Mouse (Mus musculus) right cerebral cortex, postnatal 4 days (tissue): ENCODE measurements around the gene Prex1.

Experiments used
- DNase-seq: peaks from one replicate; pipeline ENCODE4 v3.0.0-alpha.2; 2022

Prex1 gene

DNA sequence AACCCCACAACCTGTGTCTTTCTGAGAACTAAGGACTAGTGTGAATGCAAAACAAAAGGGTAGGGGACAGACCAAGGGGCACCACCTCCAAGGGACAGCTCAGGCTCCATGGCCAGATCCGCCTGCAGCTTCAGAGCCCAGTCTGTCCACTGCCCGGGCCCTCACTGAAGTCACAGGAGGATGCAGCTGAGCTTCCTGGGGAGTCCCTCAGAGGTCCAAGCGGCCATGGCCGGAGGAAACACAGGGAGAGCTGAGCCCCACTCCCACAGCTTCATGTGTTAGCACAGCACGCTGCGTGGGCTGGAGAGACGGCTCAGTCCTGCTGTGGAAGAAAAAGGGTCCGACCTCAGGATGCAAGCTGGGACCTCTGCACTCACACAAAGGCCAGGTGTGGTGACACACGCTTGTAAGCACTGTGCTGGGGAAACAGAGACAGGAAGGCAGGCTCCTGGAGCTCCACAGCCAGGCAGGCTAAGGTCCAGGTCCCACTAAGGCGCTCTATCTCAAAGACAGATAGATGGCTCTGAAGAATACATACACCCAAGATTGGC is 81.9 kb downstream of the Prex1 start:
- no peak for DNase-seq

DNA sequence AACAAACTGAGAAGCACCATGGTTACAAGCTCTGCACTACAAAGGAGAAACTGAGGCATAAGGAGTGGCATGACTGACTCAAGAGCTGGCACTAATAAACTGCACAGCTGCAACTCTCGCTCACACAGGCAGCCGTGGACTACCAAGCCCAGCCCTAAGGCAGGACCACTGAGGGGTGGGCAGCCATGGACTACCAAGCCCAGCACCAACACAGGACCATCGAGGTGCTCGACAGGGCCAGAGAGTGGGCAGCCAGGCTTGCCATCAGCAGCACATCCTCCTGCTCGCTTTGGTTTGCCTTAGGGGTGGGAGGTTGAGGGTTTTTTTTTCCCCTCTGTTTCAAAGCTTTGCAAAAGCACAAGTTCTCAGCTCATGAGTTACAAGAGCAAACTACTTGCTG is 82.4 kb downstream of the Prex1 start:
- no peak for DNase-seq

DNA sequence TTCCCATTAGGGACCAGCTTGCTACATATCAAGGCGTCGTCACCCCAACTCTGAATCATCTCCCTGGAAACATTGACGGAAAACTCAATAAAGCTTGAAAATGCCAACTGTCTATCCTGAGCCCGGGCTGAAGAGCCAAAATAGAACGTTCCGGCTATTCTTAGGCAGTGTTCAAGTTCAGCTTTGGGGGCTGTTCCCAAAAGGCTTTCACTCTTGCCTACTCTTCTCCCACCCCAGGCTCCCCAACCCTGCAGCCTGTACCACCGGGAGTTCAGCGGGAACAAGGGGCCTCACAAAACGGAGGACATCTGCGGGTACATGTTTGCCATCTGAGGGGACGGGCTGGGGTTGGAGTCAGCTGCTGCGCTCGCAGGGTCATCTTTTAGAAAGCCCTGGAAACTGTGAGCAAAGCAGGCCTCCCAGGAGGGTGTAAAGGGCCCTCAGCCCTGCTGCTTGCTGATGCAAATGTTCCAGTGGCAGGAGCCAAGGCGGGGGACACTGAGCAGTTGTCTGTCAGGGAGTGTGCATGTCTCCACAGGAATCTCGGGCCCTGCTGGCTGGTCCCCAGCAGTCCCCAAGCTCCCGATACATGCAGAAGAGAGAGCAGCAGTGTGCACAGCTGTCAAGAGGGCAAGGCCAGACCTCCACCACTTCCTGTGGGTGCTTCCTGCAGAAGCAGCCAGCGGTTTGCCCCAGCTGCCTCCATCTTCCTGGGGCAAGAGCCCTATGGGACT is 83.5 kb downstream of the Prex1 start:
- no peak for DNase-seq

DNA sequence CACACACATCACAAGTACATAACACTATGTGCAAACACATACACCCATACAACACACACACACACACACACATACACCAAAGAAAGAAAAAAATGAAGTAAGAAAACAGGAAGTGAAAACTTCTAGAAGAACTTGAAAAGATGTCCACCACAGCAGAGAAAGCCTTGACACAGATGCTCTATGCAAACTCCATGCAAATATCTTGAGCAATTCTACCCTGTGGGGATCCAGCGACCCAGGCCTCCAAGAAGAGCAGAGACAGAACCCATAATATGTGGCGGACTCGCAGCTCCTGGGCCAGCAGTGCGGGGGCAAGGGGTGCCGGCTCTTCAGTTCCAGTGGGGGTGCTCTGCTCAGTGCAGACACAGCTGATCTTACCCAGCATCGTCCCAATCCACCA is 86.1 kb downstream of the Prex1 start:
- no peak for DNase-seq

DNA sequence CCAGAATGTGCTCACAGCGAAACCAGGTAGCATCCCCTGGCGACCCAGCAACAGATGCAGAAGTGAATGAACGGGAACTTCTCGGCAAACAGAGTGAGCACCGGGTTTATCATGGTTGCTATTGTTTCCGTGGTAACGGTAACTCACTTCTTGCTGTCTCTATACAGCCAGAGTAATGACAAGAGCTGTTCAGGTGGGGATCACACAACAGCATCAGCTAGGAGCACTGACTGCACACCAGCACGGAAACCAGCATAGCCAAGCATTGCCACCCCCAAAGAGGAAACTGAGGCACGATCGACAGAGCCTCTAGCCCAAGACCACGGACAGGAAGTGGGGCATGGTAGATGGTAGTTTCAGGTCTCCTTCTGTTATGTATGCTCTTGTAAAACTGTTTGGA is 88.4 kb downstream of the Prex1 start:
- no peak for DNase-seq

DNA sequence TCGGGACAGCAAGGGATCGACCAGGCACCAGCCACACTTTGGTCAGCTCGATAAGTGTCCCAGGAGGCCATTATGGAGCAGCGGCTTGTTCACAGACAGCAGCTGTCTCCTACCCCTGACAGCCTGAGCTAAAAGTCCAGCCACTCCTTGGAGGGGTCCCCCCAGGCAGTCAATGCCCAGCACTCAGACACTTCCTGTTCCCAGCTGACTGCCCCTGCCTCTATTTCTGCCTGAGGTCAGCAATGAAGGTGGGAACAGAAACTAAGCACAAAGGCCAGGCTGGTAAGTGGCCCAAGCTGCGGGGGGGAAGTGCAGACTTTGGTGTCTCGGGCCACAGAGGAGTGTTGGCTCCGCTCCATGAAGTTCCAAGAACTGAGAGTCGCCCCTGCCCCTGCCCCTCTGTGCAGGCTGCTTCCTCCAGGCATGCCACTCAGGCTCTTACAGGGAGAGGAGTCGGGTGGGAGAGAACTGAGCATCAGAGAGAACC is 90.5 kb downstream of the Prex1 start:
- DNase-seq, result no peak

DNA sequence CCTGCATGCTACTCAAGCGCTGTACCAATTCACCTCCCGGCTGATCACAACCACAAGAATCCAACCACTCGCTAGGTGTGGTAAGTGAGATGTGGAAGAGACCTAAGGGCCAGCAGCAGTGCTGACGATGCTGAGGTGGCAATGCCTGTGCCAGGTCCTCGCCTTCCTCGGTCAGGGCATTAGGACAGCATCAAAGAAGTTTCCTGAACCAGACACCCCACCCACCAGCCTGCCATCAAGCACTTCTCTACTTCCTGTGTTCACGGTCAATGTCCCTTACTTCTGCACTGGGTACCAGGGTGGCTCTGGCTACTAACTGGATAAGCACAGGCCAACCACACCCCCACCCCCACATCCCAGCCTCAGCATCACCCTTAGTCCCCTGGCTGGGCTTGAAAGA is 91.0 kb downstream of the Prex1 start:
- no peak for DNase-seq

DNA sequence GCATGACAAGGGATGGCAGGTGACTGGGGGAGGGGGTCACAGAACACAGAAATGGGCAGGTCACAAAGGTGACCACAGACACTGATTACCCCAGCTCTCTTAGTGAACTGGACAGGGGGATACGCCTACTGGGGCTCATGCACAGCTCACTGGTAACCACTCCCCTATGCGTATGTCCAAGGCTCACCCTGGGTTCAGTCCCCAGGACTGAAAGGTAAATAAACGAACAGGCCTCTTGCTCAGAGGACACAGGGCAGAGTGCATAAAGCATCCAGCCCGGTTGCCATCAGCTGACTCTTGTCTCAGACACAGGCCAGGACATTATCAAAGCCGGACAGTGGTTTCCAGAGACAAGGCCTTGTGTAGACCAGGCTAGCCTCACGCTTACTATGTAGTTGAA is 91.6 kb downstream of the Prex1 start:
- DNase-seq, result no peak

DNA sequence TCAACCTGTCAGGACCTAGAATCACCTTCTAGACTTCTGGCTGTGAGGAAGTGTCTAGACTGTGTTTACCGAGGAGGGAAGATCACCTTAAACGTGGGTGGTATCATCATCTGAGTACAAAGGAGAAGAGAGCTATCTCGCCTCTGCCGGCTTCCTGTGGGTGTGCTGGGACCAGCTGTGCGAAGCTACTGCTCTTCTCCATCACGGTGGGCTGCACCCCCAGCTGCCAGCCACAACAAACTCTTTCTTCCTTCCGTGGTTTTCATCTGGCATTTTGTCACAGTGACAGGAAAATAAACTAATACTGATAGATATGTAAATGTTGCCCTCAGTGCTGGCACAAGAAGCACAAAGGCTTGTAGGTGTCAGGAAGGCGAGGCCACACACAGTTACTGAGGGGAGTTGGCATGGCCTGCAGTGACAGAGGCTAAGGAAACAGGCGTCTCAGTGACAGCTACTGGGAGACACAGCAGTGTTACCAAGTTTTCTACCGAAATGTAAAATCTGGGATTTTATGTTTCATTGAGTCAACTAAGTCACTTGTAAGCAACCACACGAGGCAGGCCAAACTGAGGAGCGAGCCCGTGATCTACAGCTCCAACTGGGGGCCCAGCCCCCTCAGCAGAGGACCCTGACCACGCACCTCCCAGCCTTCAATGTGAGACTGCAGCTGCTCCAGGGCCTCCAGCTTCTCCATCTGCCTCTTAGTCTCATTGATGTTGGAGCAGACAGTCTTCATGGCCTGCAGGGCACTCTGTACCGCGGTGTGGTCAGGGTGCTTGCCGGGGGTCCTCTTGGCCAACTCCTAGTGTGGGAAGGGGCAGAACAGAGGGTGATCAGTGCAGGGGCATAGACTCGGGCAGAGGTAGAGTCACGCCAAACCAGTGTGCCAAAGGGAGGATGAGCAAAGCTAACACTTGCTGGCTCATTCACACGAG is 92.8 kb downstream of the Prex1 start:
- DNase-seq, result no peak

DNA sequence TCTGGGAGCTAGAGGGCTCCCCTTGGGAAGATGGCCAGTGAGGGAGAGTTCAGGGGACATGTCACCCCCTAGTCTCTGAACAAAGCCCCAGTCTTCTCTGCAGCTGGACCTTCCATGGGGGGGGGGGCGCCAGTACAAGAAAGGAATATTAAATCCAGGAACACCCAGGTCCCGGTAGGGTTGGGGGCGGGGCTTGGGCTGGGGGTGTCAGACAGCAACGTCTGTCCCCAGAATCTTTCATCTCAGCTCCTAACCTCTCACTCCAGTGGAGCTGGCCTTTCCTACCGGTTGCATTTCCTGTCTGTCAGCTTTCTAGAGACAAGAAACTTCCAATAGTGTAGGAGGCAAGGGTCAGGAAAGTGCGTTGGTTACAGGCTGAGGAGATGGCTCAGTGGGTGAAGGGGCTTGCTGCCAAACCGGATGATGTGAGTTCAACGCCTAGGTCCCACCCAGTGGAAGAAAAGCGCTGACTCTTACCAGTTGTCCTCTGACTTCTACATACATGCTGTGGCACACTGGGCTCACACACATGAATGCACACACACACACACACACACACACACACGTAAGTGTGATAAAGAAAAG is 93.6 kb downstream of the Prex1 start:
- DNase-seq, result no peak

DNA sequence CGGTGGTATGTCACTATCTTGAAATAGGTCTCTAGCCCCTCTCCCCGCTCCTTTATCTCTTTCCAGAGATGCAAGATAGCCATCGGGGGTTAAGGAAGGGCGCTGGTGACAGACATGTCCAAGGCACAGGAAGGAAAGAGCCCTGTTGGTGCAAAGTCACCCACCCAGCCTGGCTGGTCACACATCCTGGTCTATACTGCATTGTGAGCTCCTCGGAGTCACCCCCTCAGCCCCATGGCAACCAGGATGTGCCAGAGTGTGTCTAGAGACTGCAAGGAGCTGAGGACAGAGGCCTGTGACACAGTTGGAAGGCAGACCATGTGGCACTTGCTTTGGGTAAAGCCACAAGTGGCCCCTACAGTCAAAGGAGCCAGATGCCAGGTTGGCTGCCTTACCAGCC is 94.4 kb downstream of the Prex1 start:
- DNase-seq, result no peak

DNA sequence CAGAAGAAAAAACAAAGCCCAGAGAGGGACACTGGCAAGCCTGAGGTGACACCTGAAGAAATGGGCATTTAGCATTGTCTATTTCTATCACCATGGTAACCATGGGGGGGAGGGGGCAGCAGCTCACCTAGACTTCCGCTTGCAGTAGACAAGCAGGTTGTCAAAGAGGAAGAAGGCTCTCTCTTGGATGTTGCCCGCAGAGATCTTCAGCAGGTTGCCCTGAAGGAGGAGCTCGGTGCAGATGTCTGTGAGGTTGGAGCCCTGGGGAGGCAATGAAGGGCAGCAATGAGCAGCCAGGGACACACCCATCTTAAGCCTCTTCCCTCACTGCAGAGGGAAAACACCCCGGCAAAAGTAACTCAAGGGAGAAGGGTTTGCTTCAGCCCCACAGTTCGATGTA is 95.9 kb downstream of the Prex1 start:
- no peak for DNase-seq

DNA sequence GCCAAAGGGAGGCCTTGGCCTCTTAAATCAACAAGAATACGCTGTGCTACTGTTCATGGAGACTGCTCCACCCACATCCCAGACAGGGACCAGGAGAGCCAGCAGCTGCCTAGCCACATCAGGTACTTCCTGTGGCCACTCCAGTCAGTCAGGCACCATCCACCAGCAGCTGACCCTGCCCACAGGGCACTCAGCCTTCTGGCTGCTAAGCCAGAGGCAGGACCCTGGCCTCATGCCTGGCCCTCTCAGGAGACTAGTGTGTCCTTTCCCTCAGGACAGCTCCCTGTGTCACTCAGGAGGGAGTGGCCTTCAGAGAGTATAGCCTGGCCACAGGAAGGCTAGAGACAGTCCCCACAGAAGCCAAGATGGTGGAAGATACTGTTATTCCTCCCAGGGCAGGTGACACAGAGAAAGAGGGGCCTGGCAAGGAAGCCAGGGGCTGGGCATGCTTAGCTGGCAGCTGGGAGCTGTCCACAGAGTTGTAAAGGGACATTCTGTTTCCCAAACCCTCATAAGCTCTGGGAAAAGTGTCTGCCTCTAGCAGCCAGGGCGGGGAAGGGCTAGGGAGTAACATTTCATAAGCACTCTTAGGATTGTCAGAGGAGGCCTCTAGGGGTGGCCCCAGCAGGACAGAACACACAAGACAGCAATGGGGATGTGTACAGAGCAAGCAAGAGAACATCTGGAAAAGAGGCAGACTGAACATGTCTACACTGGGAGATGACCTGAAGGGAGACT is 98.1 kb downstream of the Prex1 start:
- DNase-seq, result no peak

DNA sequence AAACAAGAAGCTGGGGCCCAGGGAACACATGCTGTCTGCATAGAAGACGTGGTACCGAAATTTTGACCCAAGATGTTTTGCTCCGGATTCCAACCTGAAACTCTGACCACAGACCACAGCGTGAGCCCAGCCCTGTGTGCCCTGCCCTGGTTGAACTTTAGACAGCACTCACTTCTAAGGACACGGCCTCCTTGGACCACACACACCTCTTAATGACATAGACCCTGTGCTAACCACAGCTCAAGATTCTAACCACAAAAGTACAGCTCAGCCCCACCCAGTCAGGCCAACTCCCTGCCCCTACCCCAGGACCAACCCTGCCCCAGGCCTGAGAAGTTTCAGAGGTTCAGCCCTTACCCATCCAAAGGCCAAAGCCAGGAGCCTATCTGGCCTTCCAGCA is 103.4 kb downstream of the Prex1 start:
- no peak for DNase-seq

DNA sequence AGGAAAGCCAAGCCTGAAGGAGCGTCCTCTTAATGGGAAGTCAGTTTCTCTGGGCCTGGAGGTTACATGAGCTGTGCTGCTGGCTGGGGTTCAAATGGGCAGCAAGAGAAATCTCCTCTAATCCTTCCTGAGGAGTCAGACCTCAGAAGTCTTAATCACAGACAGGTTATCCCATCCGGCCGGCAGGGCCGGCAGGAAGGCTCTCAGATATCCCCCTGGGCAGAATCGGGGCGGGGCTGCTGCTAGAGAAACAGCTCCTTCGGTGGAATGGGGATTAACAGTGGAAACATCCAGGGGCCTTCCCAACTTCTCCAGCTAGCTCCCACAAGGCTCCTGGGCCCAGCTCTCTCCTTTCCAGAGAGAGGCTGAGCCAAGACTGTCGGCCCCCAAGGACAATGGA is 105.1 kb downstream of the Prex1 start:
- no peak for DNase-seq

DNA sequence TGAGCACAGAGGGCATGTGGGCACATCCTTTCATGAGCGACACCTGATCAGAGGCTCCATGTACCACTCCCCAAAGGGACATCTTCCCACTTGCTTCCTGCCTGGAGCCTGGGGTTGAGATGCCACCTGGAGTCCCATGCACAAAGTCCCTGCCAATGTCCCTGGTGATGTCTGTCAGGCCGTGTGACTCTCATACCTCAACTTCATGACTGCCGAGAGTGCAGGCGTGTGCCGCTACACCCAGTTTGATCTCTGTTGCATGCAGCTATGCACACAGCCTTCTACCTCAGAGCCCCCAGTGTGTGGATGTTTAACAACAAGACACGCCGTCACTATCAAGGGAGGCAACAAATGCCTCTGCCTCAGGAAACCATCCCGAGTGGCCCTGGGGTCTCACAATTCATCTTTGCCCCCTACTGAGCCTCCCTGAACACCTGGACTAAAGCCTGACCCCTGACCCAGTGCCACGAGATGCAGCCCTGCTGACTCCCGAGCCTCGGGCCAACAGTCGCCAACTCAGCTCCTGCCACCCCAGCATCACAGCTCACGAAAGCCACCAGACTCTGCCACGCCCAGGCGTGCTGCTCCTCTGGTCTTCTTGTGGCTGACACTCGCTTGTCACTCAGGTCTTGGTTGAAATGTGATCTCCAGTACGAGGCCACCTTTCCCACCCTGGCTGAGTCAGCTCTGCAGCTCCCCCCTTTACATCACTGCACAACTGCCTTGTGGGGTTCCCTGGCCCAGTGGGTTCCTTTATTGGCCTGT is 107.0 kb downstream of the Prex1 start:
- no peak for DNase-seq

DNA sequence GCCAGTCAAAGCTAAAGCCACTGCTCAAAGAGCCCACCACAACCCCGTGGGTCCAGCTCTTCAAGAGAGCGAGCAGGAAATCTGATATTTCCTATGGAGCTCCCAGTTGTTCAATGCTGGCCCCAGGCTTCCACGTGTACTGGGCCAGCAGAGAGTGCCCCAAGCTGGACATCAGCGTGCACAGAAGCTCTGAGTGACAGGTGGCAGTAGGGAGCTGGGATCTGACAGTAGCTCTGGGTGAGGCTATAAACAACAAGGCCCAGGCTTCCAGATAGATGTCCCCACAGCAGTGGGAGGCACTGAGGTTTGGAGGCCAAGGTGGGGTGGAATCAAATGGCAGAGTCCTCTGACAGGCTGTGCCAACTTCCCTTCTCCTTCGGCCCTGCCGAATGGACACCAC is 107.6 kb downstream of the Prex1 start:
- DNase-seq, result no peak

DNA sequence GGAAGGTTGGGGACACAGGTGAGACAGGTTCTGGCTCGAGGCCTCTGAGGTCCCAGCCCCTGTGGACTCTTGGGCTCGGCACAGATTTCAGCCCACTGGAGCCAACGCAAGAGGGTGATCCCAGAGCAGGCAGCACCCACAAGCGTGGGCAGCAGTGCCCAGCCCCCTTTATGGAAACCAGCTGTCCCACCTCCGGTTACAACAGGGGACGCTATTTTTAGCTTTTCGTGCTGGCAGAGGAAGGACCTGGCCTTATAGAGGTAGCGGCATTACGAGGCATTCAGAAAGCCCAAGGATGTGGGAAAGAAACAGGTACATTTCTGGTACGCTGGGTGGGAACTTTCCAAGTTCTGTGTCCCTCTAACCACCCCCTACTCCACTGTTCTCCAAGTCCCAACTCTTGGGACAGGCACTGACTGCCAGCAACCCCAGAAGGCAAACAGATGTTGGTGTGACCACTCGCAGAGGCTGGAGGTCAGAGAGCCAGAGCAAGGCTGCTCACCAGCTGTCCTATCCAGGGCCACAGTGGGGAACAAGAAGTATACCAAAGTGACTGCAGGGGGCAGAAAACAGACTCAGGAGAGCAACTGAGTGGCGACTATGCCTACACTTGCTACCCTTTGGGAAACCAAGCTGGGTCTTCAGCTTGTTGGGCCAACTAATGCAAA is 108.3 kb downstream of the Prex1 start:
- no peak for DNase-seq

DNA sequence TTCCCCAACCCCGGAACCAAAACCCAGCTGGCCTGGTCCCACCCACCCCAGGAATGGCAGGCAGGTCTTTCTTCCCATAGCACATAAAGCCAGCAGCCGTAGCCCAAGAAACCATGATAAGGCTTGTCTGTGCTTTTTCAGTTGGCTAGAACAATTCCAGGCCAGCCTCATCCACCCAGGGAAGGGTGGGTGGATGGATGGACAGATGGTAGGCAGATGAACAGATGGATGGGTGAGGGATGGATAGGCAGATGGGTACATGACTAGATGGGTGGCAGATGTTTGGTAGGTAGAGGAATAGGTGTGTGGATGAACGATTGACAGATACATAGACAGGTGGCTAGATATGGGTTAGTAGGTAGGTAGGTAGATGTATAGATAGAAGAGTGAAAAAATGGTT is 110.7 kb downstream of the Prex1 start:
- DNase-seq, result no peak

DNA sequence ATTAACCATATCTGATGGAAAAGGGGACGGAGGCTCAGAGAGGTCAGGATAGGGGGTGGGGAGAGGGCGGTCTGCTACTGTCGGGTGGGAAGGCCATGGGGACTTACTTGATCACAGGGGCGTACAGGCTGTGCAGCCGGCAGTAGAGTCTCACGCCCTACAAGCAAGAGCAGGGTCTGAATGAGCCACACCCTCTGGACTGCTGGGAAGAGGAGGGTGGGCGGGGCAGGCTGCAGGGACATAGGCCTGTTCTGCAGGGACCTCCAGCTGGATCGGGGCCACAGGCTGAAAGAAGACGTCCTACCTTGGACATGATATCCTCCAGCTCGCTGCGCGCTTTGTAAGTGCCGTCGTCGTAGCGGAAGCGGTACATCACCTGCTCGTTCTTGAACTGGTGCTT is 112.2 kb downstream of the Prex1 start:
- DNase-seq, result no peak

DNA sequence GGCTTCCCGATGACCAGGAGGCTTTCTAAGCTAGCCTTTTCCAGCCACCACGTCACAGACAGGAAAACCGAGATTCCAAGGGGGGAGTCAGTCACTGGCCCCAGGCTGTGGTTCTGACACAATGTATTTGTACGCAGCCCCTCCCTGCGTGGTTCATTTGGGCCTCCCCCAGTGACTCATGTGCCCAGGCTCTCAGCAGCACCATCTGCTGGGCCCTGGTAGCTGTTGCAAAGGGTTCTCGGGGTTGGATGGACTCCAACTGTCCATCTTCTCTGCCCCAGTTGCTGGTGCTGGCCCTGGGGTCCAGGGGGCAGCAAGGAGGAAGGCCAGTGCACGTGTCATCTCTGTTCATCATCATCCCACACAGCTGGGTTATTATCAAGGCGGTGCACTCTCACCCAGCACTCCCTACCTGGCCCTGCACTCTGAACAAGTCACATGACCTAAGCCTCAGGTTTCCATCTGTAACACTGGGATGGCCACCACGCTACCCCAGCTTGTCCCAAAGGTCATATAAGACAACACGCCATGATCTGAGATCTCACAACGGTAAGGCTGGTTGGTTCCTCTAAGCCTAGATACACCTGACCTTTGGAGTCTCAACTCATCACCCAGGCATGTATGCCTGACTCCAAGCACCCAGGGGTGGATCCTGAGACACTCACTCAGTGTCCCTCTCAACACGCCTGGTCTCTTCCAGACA is 115.0 kb downstream of the Prex1 start:
- DNase-seq, result no peak
